Mouse (Mus musculus): ENCODE measurements around the gene Rcc2.
A peak's percentile ranks its signal among the peaks of the same experiment; 100 is the strongest.

DNA sequence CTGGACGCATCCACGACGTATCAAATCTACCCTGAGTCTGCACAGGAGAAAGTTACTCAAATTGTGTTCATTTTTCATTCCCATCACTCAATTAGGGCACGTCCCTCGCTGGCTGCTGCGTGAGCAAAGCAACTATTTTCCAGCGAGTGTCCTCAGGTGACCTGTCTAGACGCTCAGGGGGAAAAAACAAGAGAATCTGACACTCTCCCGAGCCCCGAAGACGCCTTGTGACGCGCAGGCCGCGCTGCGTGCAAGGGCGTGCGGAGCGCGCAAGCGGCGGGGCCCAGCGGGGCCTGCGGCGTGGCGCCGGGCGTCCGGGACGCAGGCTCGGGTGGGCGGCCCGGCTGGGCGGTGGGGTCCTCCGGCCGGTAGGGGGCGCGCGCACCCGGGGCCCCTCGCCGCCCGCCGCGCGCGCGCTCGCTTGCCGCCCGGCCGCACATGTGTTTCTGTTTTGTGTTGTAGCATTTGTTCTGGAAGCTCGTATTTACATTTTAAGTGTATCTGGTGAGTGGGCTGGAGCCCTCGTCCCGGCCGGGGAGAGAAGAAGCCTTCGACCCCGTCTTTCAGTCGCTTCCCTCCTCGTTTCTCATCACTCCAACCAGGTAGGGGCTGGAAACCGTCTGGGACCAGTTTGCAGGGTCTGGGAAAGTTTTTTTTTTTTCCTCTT lies 841 bp downstream of the Rcc2 start:
- TF ChIP-seq CTCF (IDR thresholded peaks at IDR 0.05; ENCODE audit: low read depth, low read length) (peak; percentile 23; the same call in 1 of the 2 replicates), TAL1 (conservative IDR thresholded peaks at IDR 0.05; ENCODE audit: low read depth, low read length) (no peak), GATA1 (IDR thresholded peaks at IDR 0.05; ENCODE audit: borderline replicate concordance, low read length) (no peak)
